Mouse (Mus musculus): Measurements from ENCODE around the gene Lrmda. TPM values are rescaled to one million over a fixed set of nuclear protein-coding genes. Genes with fewer than 3 reads are reported as not detected.

Lrmda gene
- polyA plus RNA-seq, 1 experiment from 2014 or later: 0.60 TPM

- no peaks in the 10 kb centered on the region for H3K4me1 ChIP-seq
- no peak overlapping the region for H3K9ac ChIP-seq
- ATAC-seq (ENCODE audit: extremely low read depth, insufficient number of reproducible peaks, low FRiP score, low TSS enrichment): no peak
- H3K9me3 ChIP-seq: no peaks in the 10 kb centered on the region
- no peak overlapping the region for H3K27ac ChIP-seq (replicated peaks)
- no peak overlapping the region for H3K4me2 ChIP-seq
- WGBS: 62% methylated on average over 4 of the region's 4 CpGs
- no peak overlapping the region for H3K4me3 ChIP-seq
- no peaks in the 10 kb centered on the region for H3K36me3 ChIP-seq
- peaks cover 3% of the 10 kb centered on the region; the same call in 1 of the 2 replicates for H3K27me3 ChIP-seq (replicated peaks)
Measured at GRCm38 (mm10) chr14:22686886-22687285, 667.4 kb downstream of the Lrmda start.

- no peaks in the 10 kb centered on the region for H3K9me3 ChIP-seq
- H3K36me3 ChIP-seq: no peaks in the 10 kb centered on the region
- H3K9ac ChIP-seq: no peak overlapping the region
- no peak overlapping the region for H3K27ac ChIP-seq (replicated peaks)
- H3K4me2 ChIP-seq: no peak overlapping the region
- 76% methylated on average over 2 of the region's 2 CpGs for WGBS
- H3K4me3 ChIP-seq: no peak overlapping the region
- ATAC-seq (ENCODE audit: extremely low read depth, insufficient number of reproducible peaks, low FRiP score, low TSS enrichment): no peak
- peaks cover 3% of the 10 kb centered on the region; the same call in 1 of the 2 replicates for H3K4me1 ChIP-seq
- peaks cover 9% of the 10 kb centered on the region; the same call in 1 of the 2 replicates for H3K27me3 ChIP-seq (replicated peaks)
Measured at GRCm38 (mm10) chr14:22688399-22688798, 668.9 kb downstream of the Lrmda start.

GRCm38 (mm10) chr14:22695448-22695847 is 675.9 kb downstream of the Lrmda start:
- Histone ChIP-seq H3K4me2 (peak overlapping the region; percentile 48), H3K27me3 (replicated peaks) (peaks cover 24% of the 10 kb centered on the region; the same call in 1 of the 2 replicates), H3K9me3 (no peaks in the 10 kb centered on the region), H3K36me3 (no peaks in the 10 kb centered on the region), H3K9ac (no peak overlapping the region), H3K4me1 (peaks cover 26% of the 10 kb centered on the region), H3K4me3 (no peak overlapping the region), H3K27ac (replicated peaks) (peak overlapping the region; percentile 74)
- 20% methylated on average over 6 of the region's 6 CpGs for WGBS
- peak; percentile 67; the same call in 1 of the 2 replicates for ATAC-seq (ENCODE audit: extremely low read depth, insufficient number of reproducible peaks, low FRiP score, low TSS enrichment)

- Histone ChIP-seq H3K27ac (replicated peaks) (peak overlapping the region; percentile 74), H3K9me3 (no peaks in the 10 kb centered on the region), H3K36me3 (no peaks in the 10 kb centered on the region), H3K9ac (no peak overlapping the region), H3K4me1 (peaks cover 26% of the 10 kb centered on the region), H3K4me3 (no peak overlapping the region), H3K27me3 (replicated peaks) (peaks cover 24% of the 10 kb centered on the region; the same call in 1 of the 2 replicates), H3K4me2 (peak overlapping the region; percentile 48)
- WGBS: 26% methylated on average over 4 of the region's 4 CpGs
- ATAC-seq (ENCODE audit: extremely low read depth, insufficient number of reproducible peaks, low FRiP score, low TSS enrichment): peak; percentile 59; the same call in 1 of the 2 replicates
Measured at GRCm38 (mm10) chr14:22695931-22696365, 676.4 kb downstream of the Lrmda start.

- Histone ChIP-seq H3K27ac (replicated peaks) (no peak overlapping the region), H3K4me3 (no peak overlapping the region), H3K9me3 (no peaks in the 10 kb centered on the region), H3K4me2 (no peak overlapping the region), H3K27me3 (replicated peaks) (peaks cover 13% of the 10 kb centered on the region; the same call in 1 of the 2 replicates), H3K9ac (no peak overlapping the region), H3K36me3 (no peaks in the 10 kb centered on the region), H3K4me1 (peaks cover 15% of the 10 kb centered on the region)
- 81% methylated on average over 1 of the region's 1 CpGs for WGBS
- no peak for ATAC-seq (ENCODE audit: extremely low read depth, insufficient number of reproducible peaks, low FRiP score, low TSS enrichment)
Measured at GRCm38 (mm10) chr14:22700236-22700635, 680.7 kb downstream of the Lrmda start.

GRCm38 (mm10) chr14:22700690-22701089 is 681.2 kb downstream of the Lrmda start:
- H3K27me3 ChIP-seq (replicated peaks): peaks cover 13% of the 10 kb centered on the region; the same call in 1 of the 2 replicates
- no peak overlapping the region for H3K4me3 ChIP-seq
- H3K36me3 ChIP-seq: no peaks in the 10 kb centered on the region
- ATAC-seq (ENCODE audit: extremely low read depth, insufficient number of reproducible peaks, low FRiP score, low TSS enrichment): no peak
- H3K9me3 ChIP-seq: no peaks in the 10 kb centered on the region
- no peak overlapping the region for H3K9ac ChIP-seq
- peaks cover 10% of the 10 kb centered on the region for H3K4me1 ChIP-seq
- H3K4me2 ChIP-seq: no peak overlapping the region
- H3K27ac ChIP-seq (replicated peaks): no peak overlapping the region
- WGBS: 88% methylated on average over 2 of the region's 2 CpGs

GRCm38 (mm10) chr14:22707958-22708701 is 688.6 kb downstream of the Lrmda start:
- Histone ChIP-seq H3K9me3 (no peaks in the 10 kb centered on the region), H3K9ac (no peak overlapping the region), H3K36me3 (no peaks in the 10 kb centered on the region), H3K27me3 (replicated peaks) (no peaks in the 10 kb centered on the region), H3K4me2 (no peak overlapping the region), H3K4me3 (no peak overlapping the region), H3K4me1 (peaks cover 22% of the 10 kb centered on the region), H3K27ac (replicated peaks) (no peak overlapping the region)
- 72% methylated on average over 9 of the region's 9 CpGs for WGBS
- no peak for ATAC-seq (ENCODE audit: extremely low read depth, insufficient number of reproducible peaks, low FRiP score, low TSS enrichment)

GRCm38 (mm10) chr14:22710071-22710661 is 690.7 kb downstream of the Lrmda start:
- no peak for ATAC-seq (ENCODE audit: extremely low read depth, insufficient number of reproducible peaks, low FRiP score, low TSS enrichment)
- Histone ChIP-seq H3K36me3 (no peaks in the 10 kb centered on the region), H3K27me3 (replicated peaks) (no peaks in the 10 kb centered on the region), H3K4me2 (no peak overlapping the region), H3K4me3 (no peak overlapping the region), H3K9ac (no peak overlapping the region), H3K4me1 (peaks cover 22% of the 10 kb centered on the region), H3K9me3 (no peaks in the 10 kb centered on the region), H3K27ac (replicated peaks) (no peak overlapping the region)
- 65% methylated on average over 6 of the region's 6 CpGs for WGBS

GRCm38 (mm10) chr14:22712388-22712787 is 692.9 kb downstream of the Lrmda start:
- H3K27me3 ChIP-seq (replicated peaks): no peaks in the 10 kb centered on the region
- no peak for ATAC-seq (ENCODE audit: extremely low read depth, insufficient number of reproducible peaks, low FRiP score, low TSS enrichment)
- H3K36me3 ChIP-seq: no peaks in the 10 kb centered on the region
- peaks cover 31% of the 10 kb centered on the region for H3K4me1 ChIP-seq
- H3K27ac ChIP-seq (replicated peaks): no peak overlapping the region
- no peak overlapping the region for H3K9ac ChIP-seq
- H3K4me2 ChIP-seq: no peak overlapping the region
- no peaks in the 10 kb centered on the region for H3K9me3 ChIP-seq
- H3K4me3 ChIP-seq: no peak overlapping the region

GRCm38 (mm10) chr14:22715581-22716378 is 696.3 kb downstream of the Lrmda start:
- no peak overlapping the region for H3K27ac ChIP-seq (replicated peaks)
- no peak overlapping the region for H3K4me3 ChIP-seq
- no peaks in the 10 kb centered on the region for H3K27me3 ChIP-seq (replicated peaks)
- WGBS: 43% methylated on average over 6 of the region's 6 CpGs
- H3K4me1 ChIP-seq: peaks cover 24% of the 10 kb centered on the region
- no peak overlapping the region for H3K9ac ChIP-seq
- H3K9me3 ChIP-seq: no peaks in the 10 kb centered on the region
- H3K4me2 ChIP-seq: no peak overlapping the region
- ATAC-seq (ENCODE audit: extremely low read depth, insufficient number of reproducible peaks, low FRiP score, low TSS enrichment): no peak
- H3K36me3 ChIP-seq: no peaks in the 10 kb centered on the region

- 48% methylated on average over 1 of the region's 1 CpGs for WGBS
- H3K27ac ChIP-seq (replicated peaks): no peak overlapping the region
- no peak overlapping the region for H3K4me3 ChIP-seq
- H3K9me3 ChIP-seq: no peaks in the 10 kb centered on the region
- no peak overlapping the region for H3K9ac ChIP-seq
- no peak for ATAC-seq (ENCODE audit: extremely low read depth, insufficient number of reproducible peaks, low FRiP score, low TSS enrichment)
- no peak overlapping the region for H3K4me2 ChIP-seq
- peaks cover 26% of the 10 kb centered on the region for H3K4me1 ChIP-seq
- no peaks in the 10 kb centered on the region for H3K27me3 ChIP-seq (replicated peaks)
- H3K36me3 ChIP-seq: no peaks in the 10 kb centered on the region
Measured at GRCm38 (mm10) chr14:22719968-22720367, 700.5 kb downstream of the Lrmda start.
